Comparison of ENCODE assay signal across 8 mouse cellular contexts in the genomic region with DNA sequence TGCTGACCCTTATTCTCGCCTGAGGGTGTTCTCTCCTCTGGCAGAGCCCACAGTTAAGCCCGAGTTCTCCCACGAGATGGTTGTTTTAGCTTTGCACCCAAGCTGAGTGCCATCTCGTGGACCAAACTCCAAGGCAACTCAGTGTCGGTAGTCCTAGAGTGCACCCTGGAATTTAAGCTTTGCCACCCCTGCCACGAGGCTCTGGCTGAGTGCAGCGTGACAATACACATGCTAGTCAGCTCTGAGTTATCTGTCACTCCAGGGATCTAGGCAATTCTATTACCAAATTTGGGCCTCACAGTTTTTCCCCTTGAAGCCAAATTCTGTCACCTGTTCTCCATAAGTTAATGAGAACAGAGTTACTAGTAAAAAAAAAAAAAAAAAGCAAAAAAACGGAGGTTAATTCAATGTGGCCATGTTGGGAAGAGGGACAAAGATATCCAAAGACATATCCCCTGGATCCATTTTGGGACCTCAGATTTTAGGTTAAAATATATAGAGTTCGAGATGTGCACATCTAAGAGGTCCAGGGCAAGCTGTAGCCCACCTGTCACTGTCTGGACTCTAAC. TPM values are rescaled to one million over a fixed set of nuclear protein-coding genes. Genes with fewer than 3 reads are reported as not detected.
DNase-seq lines count a peak whose midpoint lies in the region; ATAC-seq and TF ChIP-seq lines count a peak whose summit lies in the region.

No protein-coding gene starts in this region.

- DNase-seq in lung, adult 2 months, result no peak
- DNase-seq in lung, postnatal 10 days, result no peak
- no peak for DNase-seq in right cerebral cortex, postnatal 4 days
- no peak for DNase-seq in spleen, postnatal 14 days (ENCODE audit: low spot score in 2 of 2)
- no peak for DNase-seq in urinary bladder, postnatal 14 days (ENCODE audit: low spot score)

- H3K27ac ChIP-seq in embryonic facial prominence, embryonic 13.5 days, result peak overlapping the region; percentile 30; the same call in 1 of the 2 replicates
- H3K27ac ChIP-seq in intestine, postnatal 0 days (ENCODE audit: low read depth, low read length), result peak overlapping the region; percentile 97
- H3K27ac ChIP-seq in neural tube, embryonic 13.5 days (replicated peaks), result peak overlapping the region; percentile 88

- peak overlapping the region; percentile 89 for H3K9ac ChIP-seq in embryonic facial prominence, embryonic 13.5 days
- H3K9ac ChIP-seq in intestine, postnatal 0 days (ENCODE audit: low read depth, low read length), result peak overlapping the region; percentile 77
- H3K9ac ChIP-seq in neural tube, embryonic 13.5 days, result peak overlapping the region; percentile 83

- H3K4me2 ChIP-seq in embryonic facial prominence, embryonic 13.5 days, result peak overlapping the region; percentile 84
- peak overlapping the region; percentile 83 for H3K4me2 ChIP-seq in intestine, postnatal 0 days (replicated peaks; ENCODE audit: low read depth)
- H3K4me2 ChIP-seq in neural tube, embryonic 13.5 days, result peak overlapping the region; percentile 64

- no peak for TF ChIP-seq CTCF in lung, adult 2 months (IDR thresholded peaks at IDR 0.05; ENCODE audit: insufficient read depth, low read length)
- peak; percentile 8; the same call in 1 of the 2 replicates for TF ChIP-seq CTCF in intestine, postnatal 0 days (IDR thresholded peaks at IDR 0.05; ENCODE audit: low read depth)

- ATAC-seq in embryonic facial prominence, embryonic 13.5 days (ENCODE audit: insufficient number of reproducible peaks, insufficient read depth, low FRiP score, low TSS enrichment, low read depth), result peak; percentile 48
- ATAC-seq in intestine, postnatal 0 days, result peak; percentile 44
- peak; percentile 77 for ATAC-seq in neural tube, embryonic 13.5 days (ENCODE audit: low read depth)

- H3K36me3 ChIP-seq in embryonic facial prominence, embryonic 13.5 days, result no peaks in the 10 kb centered on the region
- H3K36me3 ChIP-seq in intestine, postnatal 0 days (ENCODE audit: control insufficient read depth, insufficient read depth), result no peaks in the 10 kb centered on the region
- no peaks in the 10 kb centered on the region for H3K36me3 ChIP-seq in neural tube, embryonic 13.5 days

- peak overlapping the region; percentile 71 for H3K4me3 ChIP-seq in lung, adult 2 months (replicated peaks; ENCODE audit: extremely low read depth, low read depth, low read length)
- peak overlapping the region; percentile 90 for H3K4me3 ChIP-seq in embryonic facial prominence, embryonic 13.5 days
- peak overlapping the region; percentile 78 for H3K4me3 ChIP-seq in intestine, postnatal 0 days (ENCODE audit: low read depth, low read length)
- peak overlapping the region; percentile 75 for H3K4me3 ChIP-seq in neural tube, embryonic 13.5 days

- no peaks in the 10 kb centered on the region for H3K9me3 ChIP-seq in embryonic facial prominence, embryonic 13.5 days
- H3K9me3 ChIP-seq in intestine, postnatal 0 days (ENCODE audit: control insufficient read depth), result no peaks in the 10 kb centered on the region
- H3K9me3 ChIP-seq in neural tube, embryonic 13.5 days, result no peaks in the 10 kb centered on the region

- no peaks in the 10 kb centered on the region for H3K27me3 ChIP-seq in embryonic facial prominence, embryonic 13.5 days
- H3K27me3 ChIP-seq in intestine, postnatal 0 days (replicated peaks; ENCODE audit: control insufficient read depth, insufficient read depth, low read length), result no peaks in the 10 kb centered on the region
- no peaks in the 10 kb centered on the region for H3K27me3 ChIP-seq in neural tube, embryonic 13.5 days

- WGBS in lung, adult 2 months, result 8% methylated on average over 9 of the region's 9 CpGs
- 10% methylated on average over 9 of the region's 9 CpGs for WGBS in embryonic facial prominence, embryonic 13.5 days
- WGBS in intestine, postnatal 0 days, result 11% methylated on average over 9 of the region's 9 CpGs
- WGBS in neural tube, embryonic 13.5 days, result 9% methylated on average over 9 of the region's 9 CpGs

- TF ChIP-seq POLR2A in lung, adult 2 months (IDR thresholded peaks at IDR 0.05; ENCODE audit: borderline replicate concordance, extremely low read depth, low read depth, low read length), result no peak

- H3K4me1 ChIP-seq in lung, adult 2 months (ENCODE audit: control insufficient read depth, insufficient read depth, low read length), result peaks cover 7% of the 10 kb centered on the region; the same call in 1 of the 2 replicates
- H3K4me1 ChIP-seq in embryonic facial prominence, embryonic 13.5 days, result peaks cover 17% of the 10 kb centered on the region
- H3K4me1 ChIP-seq in intestine, postnatal 0 days (replicated peaks; ENCODE audit: control insufficient read depth, insufficient read depth, low read length), result 0 out of 2 replicates have a peak, but pooled peaks cover 5% of the 10 kb centered on the region
- peaks cover 29% of the 10 kb centered on the region for H3K4me1 ChIP-seq in neural tube, embryonic 13.5 days (replicated peaks)

RNA-seq across cellular contexts. Expression of a gene that starts 11.0 kb away (rescaled TPM):
- polyA plus RNA-seq in lung, adult 2 months (2012; rRNA removed), result 23.9 and 31.4 TPM in 2 replicates
- polyA plus RNA-seq in embryonic facial prominence, embryonic 13.5 days (2015; fragmentation: Nextera tagmentation; extraction: Ambion mirVana), result 20.2 and 23.6 TPM in 2 replicates
- 22.2 and 30.4 TPM in 2 replicates for polyA plus RNA-seq in intestine, postnatal 0 days (2015; fragmentation: Nextera tagmentation; extraction: Ambion mirVana)
- polyA plus RNA-seq in neural tube, embryonic 13.5 days (2015; fragmentation: Nextera tagmentation; extraction: Ambion mirVana), result 23.3 and 25.4 TPM in 2 replicates

Comparison
In these comparisons a context has a peak if more than half of its experiments do, and no peak if none do; other contexts are left out.
1. H3K27ac ChIP-seq: peak in every context shown above with its lines; median percentile 97 in intestine, postnatal 0 days; 88 in neural tube, embryonic 13.5 days; 30 in embryonic facial prominence, embryonic 13.5 days.